Mouse (Mus musculus) forebrain, embryonic 11.5 days (tissue): ENCODE data around the gene Zfp335. TPM values are rescaled to one million over a fixed set of nuclear protein-coding genes. Genes with fewer than 3 reads are reported as not detected.

Experiments
- ATAC-seq: fragments of 200-750 bp; cut with Nextera tagmentation; replicated peaks from 2 replicates; pipeline ENCODE4 v1.8.0; 2017; ENCODE audit warnings: moderate TSS enrichment; ENCODE audit not compliant: low FRiP score
- DNase-seq: peaks from one replicate; pipeline ENCODE4 v3.0.0-alpha.2; 2017; ENCODE audit warnings: low spot score
- H3K27ac ChIP-seq: fragments of 300-500 bp; sonication (generic); 2 replicates; pipeline ENCODE4 v1.5.1; 2014; ENCODE audit warnings: low read depth, low read length
- H3K27me3 ChIP-seq: fragments of 300-500 bp; sonication (generic); 2 replicates; pipeline ENCODE4 v1.6.1; 2014; ENCODE audit warnings: mild to moderate bottlenecking, low read length, mixed read lengths; ENCODE audit not compliant: control insufficient read depth, insufficient read depth
- H3K36me3 ChIP-seq: fragments of 300-500 bp; sonication (generic); 2 replicates; pipeline ENCODE4 v1.6.1; 2014; ENCODE audit warnings: mild to moderate bottlenecking, low read length, moderate library complexity, mixed read lengths; ENCODE audit not compliant: control insufficient read depth, insufficient read depth
- H3K4me1 ChIP-seq: fragments of 300-500 bp; sonication (generic); replicated peaks from 2 replicates; pipeline ENCODE4 v1.6.1; 2014; ENCODE audit warnings: low read length, mixed read lengths; ENCODE audit not compliant: control insufficient read depth, insufficient read depth
- H3K4me2 ChIP-seq: fragments of 300-500 bp; sonication (generic); 2 replicates; pipeline ENCODE4 v1.6.1; 2014; ENCODE audit warnings: low read depth, mild to moderate bottlenecking, low read length, moderate library complexity, mixed read lengths; ENCODE audit not compliant: severe bottlenecking
- H3K4me3 ChIP-seq: fragments of 300-500 bp; sonication (generic); 2 replicates; pipeline ENCODE4 v1.5.1; 2014; ENCODE audit warnings: low read depth, low read length
- H3K9ac ChIP-seq: fragments of 300-500 bp; sonication (generic); 2 replicates; pipeline ENCODE4 v1.6.1; 2014; ENCODE audit warnings: low read length
- H3K9me3 ChIP-seq: fragments of 300-500 bp; sonication (generic); 2 replicates; pipeline ENCODE4 v1.6.1; 2016; ENCODE audit warnings: low read length, mixed read lengths; ENCODE audit not compliant: control insufficient read depth
- WGBS: fragments of 180-500 bp; shearing (Covaris S2); extraction: QIAGEN DNeasy Blood & Tissue Kit; methylation state at CpG from one replicate; pipeline ENCODE4 v1.1.7; 2014; 5-methylcytosine and 5-hydroxymethylcytosine counted together
- polyA plus RNA-seq: library from polyadenylated mRNA; unstranded; fragments of >200 nt; fragmentation: Nextera tagmentation; extraction: Ambion mirVana; gene quantifications from 2 replicates; pipeline ENCODE4 v1.2.1, GENCODE M21; 2014

The Zfp335 gene
- polyA plus RNA-seq, 1 experiment from 2014 or later, result 18.0 TPM

GRCm38 (mm10) chr2:164850061-164850460 is 61.5 kb downstream of the Zfp335 start:
- Histone ChIP-seq H3K27ac (no peak overlapping the region), H3K36me3 (no peaks in the 10 kb centered on the region; the same call in 1 of the 2 replicates), H3K9me3 (no peaks in the 10 kb centered on the region), H3K27me3 (peaks cover 2% of the 10 kb centered on the region; the same call in 1 of the 2 replicates), H3K9ac (no peak overlapping the region), H3K4me3 (no peak overlapping the region), H3K4me2 (no peak overlapping the region), H3K4me1 (no peaks in the 10 kb centered on the region)
- WGBS, result 93% methylated on average over 8 of the region's 8 CpGs
- ATAC-seq, result no peak
- no peak for DNase-seq

- Histone ChIP-seq H3K27ac (no peak overlapping the region), H3K4me2 (no peak overlapping the region), H3K36me3 (no peaks in the 10 kb centered on the region; the same call in 1 of the 2 replicates), H3K4me1 (no peaks in the 10 kb centered on the region), H3K9me3 (no peaks in the 10 kb centered on the region), H3K9ac (no peak overlapping the region), H3K4me3 (no peak overlapping the region), H3K27me3 (no peaks in the 10 kb centered on the region)
- DNase-seq, result no peak
- WGBS, result 53% methylated on average over 3 of the region's 3 CpGs
- no peak for ATAC-seq
Measured at GRCm38 (mm10) chr2:164845782-164846181, 65.8 kb downstream of the Zfp335 start.

Other genes starting within 250 kb of the Zfp335 start
- gene Wfdc11, start 237.7 kb downstream of the Zfp335 start, polyA plus RNA-seq, result not detected in 2 replicates
- not detected in 2 replicates for gene Wfdc13, start 226.7 kb downstream of the Zfp335 start, polyA plus RNA-seq
- gene Spint4, start 213.3 kb downstream of the Zfp335 start, polyA plus RNA-seq, result not detected in 2 replicates
- not detected in 2 replicates for gene Spint5, start 196.5 kb downstream of the Zfp335 start, polyA plus RNA-seq
- 0.71 and 0.91 TPM in 2 replicates for gene Wfdc3, start 165.8 kb downstream of the Zfp335 start, polyA plus RNA-seq
- 80.3 and 80.4 TPM in 2 replicates for gene Dnttip1, start 165.8 kb downstream of the Zfp335 start, polyA plus RNA-seq
- 677 and 686 TPM in 2 replicates for gene Ube2c, start 141.9 kb downstream of the Zfp335 start, polyA plus RNA-seq
- not detected in 2 replicates for gene Tnnc2, start 131.8 kb downstream of the Zfp335 start, polyA plus RNA-seq
- gene Snx21, start 125.9 kb downstream of the Zfp335 start, polyA plus RNA-seq, result 13.1 and 13.2 TPM in 2 replicates
- 14.1 and 15.0 TPM in 2 replicates for gene Acot8, start 106.9 kb downstream of the Zfp335 start, polyA plus RNA-seq
- 10.1 and 10.2 TPM in 2 replicates for gene Zswim3, start 106.7 kb downstream of the Zfp335 start, polyA plus RNA-seq
- 26.4 and 29.9 TPM in 2 replicates for gene Zswim1, start 89.1 kb downstream of the Zfp335 start, polyA plus RNA-seq
- gene Spata25, start 83.2 kb downstream of the Zfp335 start, polyA plus RNA-seq, result not detected in 2 replicates
- gene Ctsa, start 78.9 kb downstream of the Zfp335 start, polyA plus RNA-seq, result 82.4 and 83.3 TPM in 2 replicates
- gene Neurl2, start 78.3 kb downstream of the Zfp335 start, polyA plus RNA-seq, result 3.2 and 4.5 TPM in 2 replicates
- 43.2 and 50.1 TPM in 2 replicates for gene Pltp, start 54.0 kb downstream of the Zfp335 start, polyA plus RNA-seq
- gene Pcif1, start 32.5 kb downstream of the Zfp335 start, polyA plus RNA-seq, result 81.9 and 84.5 TPM in 2 replicates
- 0.71 and 1.0 TPM in 2 replicates for gene Mmp9, start 29.0 kb upstream of the Zfp335 start, polyA plus RNA-seq
- gene Slc12a5, start 49.0 kb upstream of the Zfp335 start, polyA plus RNA-seq, result 1.6 and 2.6 TPM in 2 replicates
- 113 and 114 TPM in 2 replicates for gene Ncoa5, start 123.1 kb upstream of the Zfp335 start, polyA plus RNA-seq
- 3.9 and 4.2 TPM in 2 replicates for gene Cd40, start 143.9 kb upstream of the Zfp335 start, polyA plus RNA-seq
- not detected in 2 replicates for gene 1700025C18Rik, start 179.0 kb upstream of the Zfp335 start, polyA plus RNA-seq